Mouse (Mus musculus) ovary, adult 18-20 months (tissue): ENCODE measurements around the gene Sec63.
A peak's percentile ranks its signal among the peaks of the same experiment; 100 is the strongest.

Experiments
- DNase-seq: peaks from one replicate; pipeline ENCODE4 v3.0.0; 2022; ENCODE audit warnings: low spot score, mixed read lengths

Gene Sec63

DNA sequence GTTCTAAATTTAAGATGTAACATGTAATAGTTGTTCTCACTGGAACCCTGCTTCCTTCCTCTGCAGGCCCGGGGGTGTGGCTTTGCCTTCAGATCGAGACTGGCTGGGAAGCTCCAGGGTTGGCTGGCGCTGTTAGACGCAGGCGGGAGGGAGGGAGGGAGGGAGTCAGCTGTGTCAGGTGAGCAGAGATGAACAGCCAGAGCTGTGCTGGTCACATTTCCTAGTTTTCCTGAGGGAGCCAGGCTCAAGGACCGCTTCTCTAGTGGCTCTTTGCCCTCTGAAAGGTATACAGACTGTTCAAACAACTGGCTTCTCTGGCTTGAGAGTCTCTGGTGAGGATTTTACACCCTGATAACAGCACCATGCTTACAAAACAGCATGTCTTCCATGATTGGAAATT is 69.1 kb downstream of the Sec63 start:
- no peak for DNase-seq

DNA sequence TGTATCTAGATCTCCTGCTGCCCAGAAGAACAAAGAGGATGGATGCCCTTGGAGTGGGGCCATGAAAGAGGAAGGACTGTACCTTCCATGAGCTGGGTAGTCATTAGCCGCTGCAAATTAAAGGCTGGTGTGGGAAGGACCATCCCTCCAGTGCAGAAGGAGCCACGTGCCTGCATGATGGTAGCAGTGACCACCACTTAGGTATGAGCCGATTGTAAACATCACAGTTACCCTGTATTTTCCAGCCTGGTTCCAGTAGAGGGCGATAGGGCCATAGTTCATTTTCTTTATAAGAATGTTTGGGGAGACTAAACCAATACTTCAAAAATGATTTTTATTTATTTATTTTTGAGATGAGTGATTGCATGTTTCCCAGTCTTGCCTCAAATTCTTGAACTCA is 71.4 kb downstream of the Sec63 start:
- DNase-seq, result no peak

DNA sequence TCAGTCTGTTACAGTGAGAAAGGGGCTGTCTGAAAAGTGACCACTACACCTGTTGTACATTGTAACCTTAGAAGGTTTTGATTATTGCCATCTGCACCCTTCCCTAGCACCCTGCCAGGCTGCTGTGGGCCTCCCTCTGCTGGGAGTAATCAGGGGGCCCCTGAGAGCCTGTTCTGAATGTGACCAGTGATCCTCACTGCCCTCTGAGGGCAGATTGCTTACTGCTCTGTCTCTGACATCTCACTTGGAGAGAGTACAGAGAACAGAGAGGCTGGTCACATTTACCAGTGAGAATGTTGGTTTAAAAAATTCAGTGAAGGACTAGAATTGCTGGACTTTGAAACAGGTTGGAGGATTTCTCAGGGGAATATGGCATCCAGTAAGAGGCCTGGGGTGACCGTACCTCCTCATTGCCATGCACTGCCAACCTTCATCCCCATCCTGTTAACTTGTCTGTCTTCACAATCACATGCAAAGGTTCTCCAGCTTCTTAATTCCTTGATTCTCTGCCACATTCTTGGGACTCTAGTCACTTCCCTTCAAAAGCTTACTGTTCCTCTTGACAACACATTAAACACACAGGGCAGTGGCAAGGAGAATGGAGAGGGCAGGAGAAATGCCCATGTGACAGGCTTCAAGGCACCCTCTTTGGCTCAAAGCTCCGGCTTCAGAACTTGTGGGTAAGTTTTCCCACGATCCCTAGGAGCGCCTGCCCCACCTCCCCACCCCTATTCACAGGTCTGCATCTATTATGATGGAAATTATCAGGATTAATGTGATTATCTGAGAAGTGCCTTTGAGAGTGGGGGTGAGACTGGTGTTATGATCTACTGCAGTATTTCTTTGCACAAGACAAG is 72.8 kb downstream of the Sec63 start:
- DNase-seq, result no peak

DNA sequence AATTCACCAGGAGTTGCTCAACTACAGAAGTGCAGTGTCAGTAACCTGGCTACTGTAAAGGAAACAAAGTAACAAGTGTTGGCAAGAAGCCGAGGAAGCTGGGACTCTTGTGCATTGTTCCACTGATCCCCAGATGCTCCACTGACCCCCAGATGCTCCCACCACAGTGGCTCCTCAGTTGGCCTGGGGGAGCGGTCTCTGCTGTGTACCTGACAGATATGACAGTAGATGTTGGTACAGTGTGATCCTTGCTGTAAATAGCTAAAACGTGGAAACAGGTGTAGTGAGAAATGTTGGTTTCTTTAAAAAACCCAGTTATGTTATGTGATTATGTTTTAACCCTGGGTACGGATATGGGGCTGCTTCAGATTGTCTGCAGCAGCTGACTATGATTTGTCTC is 76.8 kb downstream of the Sec63 start:
- no peak for DNase-seq

DNA sequence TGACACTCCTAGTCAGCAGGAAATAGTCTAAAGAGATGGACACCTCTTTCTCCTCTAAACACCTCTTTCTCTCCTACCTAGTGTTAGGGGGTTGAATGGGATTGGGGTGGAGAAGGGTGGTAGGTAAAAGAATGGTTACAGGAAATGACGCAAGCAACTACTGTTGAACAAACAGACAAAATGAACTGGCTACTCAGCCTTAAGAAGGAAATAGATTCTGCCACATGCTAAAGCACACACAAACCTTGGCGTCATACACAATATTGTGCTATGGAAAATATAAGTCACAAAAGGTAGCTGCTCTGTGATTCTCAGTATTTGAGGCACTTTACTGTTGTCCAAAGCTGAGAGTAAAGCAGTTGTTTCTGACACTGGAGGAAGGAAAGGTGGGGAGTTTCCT is 77.4 kb downstream of the Sec63 start:
- DNase-seq, result no peak

DNA sequence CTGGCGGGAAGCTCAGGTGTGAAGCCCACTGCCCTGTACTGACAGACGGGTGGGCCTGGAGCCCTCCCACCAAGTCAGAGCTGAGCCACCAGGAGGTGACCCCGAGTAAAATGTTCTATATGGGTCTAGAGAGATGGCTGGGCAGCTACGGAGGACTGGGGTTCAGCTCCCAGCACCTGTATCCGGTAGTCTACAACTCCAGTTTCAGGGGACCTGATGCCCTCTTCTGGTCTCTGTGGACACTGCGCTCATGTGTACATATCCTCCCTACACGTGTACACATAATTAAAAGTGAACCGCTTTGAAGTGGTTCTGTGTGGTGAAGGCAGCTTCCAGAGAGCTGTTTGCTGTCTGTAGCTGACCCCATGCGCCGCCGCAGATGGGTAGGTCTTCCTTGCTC is 78.7 kb downstream of the Sec63 start:
- no peak for DNase-seq

DNA sequence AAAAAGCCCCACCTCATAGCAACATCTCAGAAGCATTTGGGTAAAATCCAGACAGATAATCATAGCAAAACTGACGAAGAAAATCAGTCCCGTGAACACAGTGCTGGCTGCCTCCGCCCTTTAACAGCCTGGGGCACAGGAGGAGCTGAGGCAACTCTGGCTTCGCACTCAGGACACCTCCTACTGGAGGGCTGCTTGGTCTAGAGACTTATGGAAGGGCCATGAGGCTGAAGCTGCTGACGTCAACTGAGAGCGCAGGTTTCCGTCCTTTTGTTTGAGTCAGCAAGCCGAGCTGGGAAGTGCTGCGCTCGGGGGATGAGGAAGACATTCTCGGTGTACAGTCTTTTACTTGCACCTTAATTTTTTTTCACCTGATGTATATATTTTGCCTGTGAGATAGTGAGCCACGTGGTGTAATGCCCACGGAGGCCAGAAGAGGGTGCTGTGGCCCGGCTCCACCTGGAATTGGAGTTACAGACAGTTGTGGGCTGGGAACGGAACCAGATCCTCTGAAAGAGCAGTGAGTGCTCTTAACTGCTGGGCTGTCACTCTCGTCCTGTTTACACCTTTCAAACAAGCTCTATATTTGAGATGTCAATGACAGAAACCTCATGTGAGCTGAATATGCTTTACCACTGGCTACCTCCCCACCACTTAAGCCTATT is 80.4 kb downstream of the Sec63 start:
- DNase-seq, result no peak

DNA sequence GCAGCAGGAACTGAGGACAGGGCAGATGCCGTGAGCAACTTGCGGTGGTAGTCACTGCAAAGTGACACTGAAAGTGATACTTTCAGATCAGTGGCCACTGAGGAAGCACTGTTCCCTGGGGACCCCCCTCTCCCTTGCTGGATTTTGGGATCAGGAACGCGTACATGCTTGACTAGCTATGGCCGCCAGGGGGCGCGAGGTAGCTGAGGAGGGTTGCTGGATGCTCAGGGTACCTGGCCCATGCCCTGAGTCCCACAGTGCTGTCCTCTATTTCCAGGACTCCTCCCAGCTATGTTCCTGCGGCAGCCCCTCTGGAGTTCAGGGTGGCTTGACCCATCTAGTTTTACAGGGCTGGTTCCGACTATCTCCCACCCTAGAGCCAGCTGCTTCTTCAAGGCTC is 81.1 kb downstream of the Sec63 start:
- DNase-seq, result peak; percentile 28

DNA sequence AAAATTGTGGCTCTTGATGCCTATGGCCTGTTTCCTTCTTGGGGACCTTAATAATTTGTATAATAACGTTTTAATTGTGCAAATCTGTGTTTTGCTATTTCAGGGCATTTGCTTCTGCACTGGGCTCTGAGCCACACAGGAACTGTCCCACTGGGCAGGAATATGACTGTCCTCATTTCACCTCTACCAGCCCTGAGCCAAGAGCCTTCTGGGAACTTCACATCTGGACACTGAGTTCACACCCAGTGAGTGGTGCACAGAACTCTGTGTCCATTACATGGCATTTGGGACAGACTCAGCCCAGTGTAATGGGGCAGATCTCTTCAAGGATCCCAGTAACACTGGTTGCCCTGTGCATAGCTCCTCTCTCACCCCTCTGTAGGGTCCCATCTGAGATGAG is 82.1 kb downstream of the Sec63 start:
- no peak for DNase-seq

DNA sequence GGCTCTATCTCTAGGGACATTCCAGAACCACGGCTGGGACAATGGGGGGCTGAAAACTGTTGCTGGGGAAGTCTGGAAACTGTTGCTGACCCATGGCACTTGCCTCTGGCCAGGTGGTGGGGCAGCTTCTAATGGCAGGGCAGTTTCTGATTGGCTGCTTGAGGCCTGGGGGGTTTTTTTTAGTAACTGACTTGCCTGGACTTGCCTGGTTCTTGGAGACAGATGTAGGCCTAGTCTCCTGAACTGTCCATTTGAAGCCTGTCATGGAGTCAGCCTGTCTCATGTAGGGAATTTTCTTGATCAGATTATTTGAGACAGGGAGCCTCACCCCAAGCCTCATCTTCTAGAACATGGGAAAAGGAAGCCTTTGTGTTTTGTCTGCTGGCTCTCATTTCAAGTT is 84.2 kb downstream of the Sec63 start:
- DNase-seq, result no peak

DNA sequence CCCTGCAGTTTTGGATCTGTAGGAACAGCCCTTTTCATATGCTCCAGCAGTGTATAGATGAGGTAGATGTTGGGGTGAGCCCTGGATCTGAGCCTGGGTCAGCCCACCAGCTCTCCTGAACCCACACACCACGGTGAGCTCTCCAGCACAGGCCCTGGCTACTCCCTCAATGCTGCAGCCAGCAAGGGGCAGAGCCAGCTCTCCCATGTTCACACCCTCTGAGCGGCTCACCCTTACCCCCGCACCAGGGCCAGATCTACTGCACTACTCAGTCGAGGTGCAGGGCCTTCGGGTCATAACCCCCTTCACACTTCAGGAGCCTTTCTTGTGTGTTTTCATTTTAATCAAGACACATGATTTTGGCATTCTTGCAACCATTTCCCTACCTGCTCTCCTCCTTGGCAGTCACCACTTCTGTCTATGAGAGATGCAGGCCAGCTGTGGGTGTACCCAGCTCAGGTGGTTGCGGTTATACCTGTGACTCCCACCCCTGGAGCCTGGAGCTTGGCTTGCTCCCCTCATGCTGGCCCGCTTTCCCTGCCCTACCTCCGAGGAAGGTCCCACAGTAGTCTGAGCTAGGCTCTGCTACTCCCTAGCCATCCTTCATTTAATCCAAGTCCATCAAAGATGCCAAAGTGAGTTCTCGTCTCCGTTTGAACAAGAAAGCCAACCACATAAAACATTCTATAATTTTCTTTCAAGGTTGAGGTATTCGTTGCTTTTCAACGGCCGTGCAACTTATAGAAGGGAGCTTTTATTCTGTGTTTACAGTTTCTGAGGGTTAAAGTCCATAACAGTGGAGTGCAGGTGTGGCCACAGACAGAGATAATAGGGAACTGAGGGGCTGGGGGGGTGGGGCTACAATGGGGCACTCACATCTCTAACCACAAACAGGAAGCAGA is 87.1 kb downstream of the Sec63 start:
- no peak for DNase-seq

DNA sequence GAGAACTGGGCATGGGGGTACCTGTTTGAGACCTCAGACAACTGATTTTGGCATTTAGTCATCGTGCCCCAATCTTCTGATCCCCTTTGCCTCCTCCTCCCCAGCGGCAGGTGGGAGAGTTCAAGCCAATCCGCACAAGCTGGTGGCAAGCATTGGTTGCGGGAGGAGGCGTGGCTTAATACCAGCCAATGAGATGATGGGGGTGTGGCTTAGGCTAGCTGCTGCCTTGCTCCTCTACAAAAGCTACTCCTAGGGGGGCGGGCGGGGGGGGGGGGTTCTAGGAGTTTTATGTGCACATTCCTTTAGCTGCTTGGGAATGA is 87.7 kb downstream of the Sec63 start:
- DNase-seq, result no peak

DNA sequence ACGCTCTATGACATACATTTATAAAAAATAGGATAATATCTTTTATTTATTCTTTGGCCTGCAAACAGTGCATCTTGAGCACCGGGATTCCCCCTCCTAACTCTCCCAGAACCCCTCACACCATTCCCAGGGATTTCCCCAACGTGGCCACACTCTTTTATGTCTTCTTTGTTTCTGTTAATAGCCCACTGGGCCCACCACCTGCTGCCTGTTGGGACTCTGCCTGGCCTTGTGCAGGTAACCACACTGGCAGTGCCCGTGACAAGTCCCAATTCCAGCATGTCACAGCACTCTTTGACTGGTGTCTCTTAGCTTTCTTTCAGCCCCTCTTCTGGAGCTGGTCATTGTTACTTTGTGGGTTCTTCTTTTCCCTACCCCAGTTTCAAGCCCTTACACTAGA is 93.5 kb downstream of the Sec63 start:
- no peak for DNase-seq

DNA sequence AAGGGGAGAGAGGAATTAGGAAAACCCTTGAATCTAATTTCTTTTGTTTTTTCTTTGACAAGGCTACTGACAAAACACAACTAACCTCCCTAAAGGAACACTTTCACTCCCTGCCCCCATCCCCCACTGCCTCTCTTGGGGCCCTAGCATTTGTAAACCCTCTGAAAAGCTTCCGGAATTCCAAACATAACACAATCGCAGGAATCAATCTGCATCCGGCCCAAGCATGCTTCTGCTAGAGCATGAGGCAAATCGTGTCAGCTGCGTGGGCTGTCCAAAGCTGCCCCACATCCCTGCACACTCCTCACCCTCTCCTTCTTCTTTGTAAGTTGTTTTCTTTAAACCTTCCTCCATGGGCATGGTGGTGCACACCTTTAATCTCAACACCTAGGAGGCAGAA is 94.0 kb downstream of the Sec63 start:
- no peak for DNase-seq

DNA sequence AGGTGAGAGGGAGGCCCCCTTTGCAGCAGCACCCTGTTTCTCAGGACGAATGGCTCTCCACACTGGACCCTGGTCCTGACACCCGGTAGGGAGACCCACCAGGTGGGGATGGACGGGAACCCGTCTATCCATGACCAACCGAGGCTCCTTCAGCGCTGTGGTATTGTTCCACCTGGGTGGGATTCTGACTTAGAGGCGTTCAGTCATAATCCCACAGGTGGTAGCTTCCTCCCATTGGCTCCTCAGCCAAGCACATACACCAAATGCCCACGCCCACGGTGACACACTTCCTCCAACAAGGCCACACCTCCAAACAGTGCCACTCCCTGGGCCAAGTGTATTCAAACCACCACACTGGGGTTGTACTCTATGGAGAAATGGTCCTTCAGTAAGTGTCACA is 95.3 kb downstream of the Sec63 start:
- DNase-seq, result no peak

DNA sequence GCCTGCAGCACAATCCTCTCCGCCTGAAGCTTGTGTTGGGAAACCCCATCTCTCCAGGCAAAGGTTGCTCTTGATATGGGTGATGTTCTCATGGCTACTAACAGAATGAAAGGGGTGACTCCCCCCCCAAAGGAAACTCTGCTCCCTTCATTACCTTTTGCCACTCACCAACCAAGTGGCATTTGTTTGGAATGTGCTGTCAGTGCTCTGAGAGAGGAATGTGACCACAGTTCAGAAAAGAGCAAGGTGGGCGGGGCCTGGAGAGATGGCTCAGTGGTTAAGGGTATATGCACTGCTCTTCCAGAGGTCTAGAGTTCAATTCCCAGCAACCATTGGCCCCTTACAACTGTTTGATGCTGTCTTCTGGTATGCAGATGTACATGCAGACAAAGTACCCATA is 95.7 kb downstream of the Sec63 start:
- DNase-seq, result no peak

DNA sequence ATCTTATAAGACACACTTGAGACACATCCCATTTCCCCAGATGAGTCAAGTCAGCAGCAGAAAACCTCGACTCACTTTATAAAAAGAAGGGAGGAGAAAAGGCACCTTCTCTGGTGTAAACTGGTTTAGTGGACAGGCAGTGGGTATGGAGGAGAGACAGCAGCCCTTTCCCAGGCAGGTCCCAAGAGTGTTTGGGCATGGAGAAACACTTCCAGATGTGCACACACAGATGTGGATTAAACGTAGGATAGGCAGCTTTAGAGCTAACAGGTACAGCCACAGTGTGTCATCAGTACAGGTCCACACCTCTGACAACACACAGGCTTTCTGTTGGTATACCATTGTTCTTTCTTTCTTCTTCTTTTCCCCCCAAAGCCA is 98.5 kb downstream of the Sec63 start:
- DNase-seq, result no peak

DNA sequence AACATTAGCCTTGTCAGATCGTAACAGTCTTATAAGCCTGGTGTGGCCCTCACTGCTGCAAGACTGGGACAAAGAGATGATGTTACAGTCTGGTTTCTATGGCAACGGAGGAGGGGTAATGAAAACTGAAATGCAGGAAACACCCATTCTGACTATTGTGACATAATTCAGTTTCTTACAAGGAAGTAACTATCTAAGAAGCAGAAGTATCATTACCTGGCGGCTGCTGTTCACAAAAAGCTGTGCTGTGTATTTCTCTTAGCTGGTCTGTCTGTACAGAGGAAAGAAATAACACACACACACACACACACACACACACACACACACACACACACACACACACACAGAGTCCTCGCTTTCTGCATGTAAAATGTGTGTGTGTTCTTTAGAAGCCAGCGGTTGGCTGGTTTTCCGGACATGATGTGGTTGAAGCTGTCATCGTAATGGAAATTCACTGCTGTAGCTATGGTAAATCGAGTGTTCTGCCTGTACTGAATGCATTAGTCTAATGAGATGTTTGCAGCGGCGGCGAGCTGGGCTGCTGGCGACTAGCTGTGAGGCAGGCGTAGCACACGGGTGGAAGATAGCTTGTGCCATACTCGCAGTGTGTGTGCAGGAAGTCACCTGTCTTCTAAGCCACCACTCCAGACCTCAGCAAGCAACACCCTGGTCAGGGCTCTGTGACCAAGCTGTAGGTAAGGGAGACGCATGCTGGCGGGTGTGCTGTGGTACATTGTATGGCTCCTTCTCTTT is 99.0 kb downstream of the Sec63 start, which contains the start of gene Scml4:
Scml4 (plus strand) TSS at position 212 of the 753 bp plus-strand sequence.
- DNase-seq, result no peak

DNA sequence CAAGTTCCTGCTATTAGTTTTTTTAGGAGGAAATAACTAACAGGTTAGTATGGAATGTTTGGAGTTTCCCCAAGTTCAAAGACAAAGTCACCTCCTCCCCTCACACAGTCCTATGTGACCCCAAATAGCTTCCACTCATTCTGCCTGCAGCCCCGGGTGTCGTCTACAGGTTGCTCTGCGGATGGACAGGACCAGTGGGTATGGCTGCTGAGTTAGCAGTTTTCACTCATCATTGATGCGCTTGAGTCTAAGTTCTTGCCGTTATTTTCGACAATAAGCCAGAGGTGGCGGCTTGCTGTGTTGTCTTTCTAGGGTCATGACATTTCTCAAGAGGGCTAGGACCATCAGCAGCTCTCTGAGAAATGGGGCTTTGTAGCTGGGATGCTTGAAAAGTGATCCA is 100.2 kb downstream of the Sec63 start:
- no peak for DNase-seq

DNA sequence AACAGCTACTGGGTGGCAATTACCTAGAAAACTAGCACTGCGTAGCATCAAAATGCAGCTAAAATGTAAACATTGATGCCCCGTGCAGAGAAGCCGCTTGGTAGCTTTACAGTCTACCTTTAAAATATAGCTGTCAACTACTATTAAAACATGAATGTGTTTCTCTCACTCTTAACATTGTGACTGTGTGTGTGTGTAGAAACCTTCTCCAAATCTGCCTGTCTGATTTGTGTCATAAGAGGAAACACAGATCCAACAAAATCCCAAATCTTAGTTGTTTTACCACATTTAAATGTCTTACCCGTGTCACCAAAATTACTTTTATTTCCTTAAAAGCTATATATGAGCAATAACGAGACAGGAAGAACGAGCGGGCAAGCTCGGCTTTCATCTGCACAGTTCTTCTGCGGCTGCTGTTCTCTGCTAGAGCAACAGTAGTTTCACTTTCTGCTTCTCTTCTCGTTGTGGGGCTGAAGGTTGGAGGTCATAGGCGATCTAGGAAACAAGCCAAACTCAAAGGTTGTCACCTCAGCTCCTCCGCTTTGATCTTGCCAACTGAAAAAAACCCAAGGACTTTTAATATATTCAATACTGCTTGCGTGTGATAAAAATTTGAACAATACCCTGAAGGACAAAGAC is 100.9 kb downstream of the Sec63 start:
- peak; percentile 19 for DNase-seq

DNA sequence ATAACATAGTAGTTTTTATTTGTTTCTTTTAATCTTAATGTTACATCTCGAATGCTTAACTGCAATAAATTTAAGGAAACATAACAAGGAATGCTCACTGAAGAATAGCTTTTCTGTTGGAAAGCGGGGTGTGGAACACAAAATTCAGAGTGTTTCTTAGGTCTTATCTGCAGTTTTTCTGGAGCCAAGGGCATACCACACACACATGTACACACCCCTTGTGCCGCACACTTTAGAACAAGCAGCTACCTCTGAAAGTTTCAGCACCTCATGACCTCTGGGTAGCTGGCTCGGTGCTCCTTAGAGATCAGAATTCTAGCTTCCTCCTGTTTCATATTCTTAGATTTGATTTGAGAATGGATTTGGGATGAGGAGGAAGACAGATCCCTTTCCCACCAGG is 101.5 kb downstream of the Sec63 start:
- no peak for DNase-seq
